Mouse (Mus musculus) small intestine, adult 2 months (tissue): Measurements from ENCODE around the gene Olfr855. TPM values are rescaled to one million over a fixed set of nuclear protein-coding genes. Genes with fewer than 3 reads are reported as not detected.

Experiments
- H3K27ac ChIP-seq: fragments of 200-500 bp; 2 replicates; pipeline ENCODE4 v1.5.1; 2012; ENCODE audit warnings: low read depth, low read length, control low read depth, inconsistent platforms; ENCODE audit not compliant: insufficient read depth
- H3K27me3 ChIP-seq: fragments of 200-500 bp; 2 replicates; pipeline ENCODE4 v1.6.1; 2012; ENCODE audit warnings: mild to moderate bottlenecking, moderate library complexity, low read length, inconsistent platforms; ENCODE audit not compliant: control insufficient read depth, insufficient read depth
- H3K36me3 ChIP-seq: fragments of 200-500 bp; 2 replicates; pipeline ENCODE4 v1.6.1; 2012; ENCODE audit warnings: mild to moderate bottlenecking, low read length, control low read depth, inconsistent platforms; ENCODE audit not compliant: control insufficient read depth, insufficient read depth
- H3K4me1 ChIP-seq: fragments of 200-500 bp; 2 replicates; pipeline ENCODE4 v1.6.1; 2012; ENCODE audit warnings: low read length, inconsistent platforms, mixed read lengths; ENCODE audit not compliant: control insufficient read depth, insufficient read depth, insufficient read length
- H3K4me3 ChIP-seq: fragments of 200-500 bp; 2 replicates; pipeline ENCODE4 v1.5.1; 2012; ENCODE audit warnings: low read depth, mild to moderate bottlenecking, control low read depth, inconsistent platforms, low read length, moderate library complexity
- CTCF ChIP-seq: fragments of 200-500 bp; IDR thresholded peaks from 2 replicates; pipeline ENCODE4 v1.5.1; 2012; ENCODE audit warnings: low read depth, mild to moderate bottlenecking, control low read depth, inconsistent platforms, low read length, moderate library complexity, mixed read lengths; ENCODE audit not compliant: insufficient replicate concordance, insufficient read length; ENCODE audit errors: extremely low read depth
- POLR2A ChIP-seq: fragments of 200-500 bp; IDR thresholded peaks from 2 replicates; pipeline ENCODE4 v1.6.1; 2012; ENCODE audit warnings: low read depth, mild to moderate bottlenecking, control low read depth, inconsistent platforms, low read length, moderate library complexity
- WGBS: fragments of 180-500 bp; shearing (Covaris S2); methylation state at CpG from one replicate; pipeline ENCODE4 v1.1.7; 2018; 5-methylcytosine and 5-hydroxymethylcytosine counted together
- polyA plus RNA-seq: library from polyadenylated mRNA; depleted of rRNA; stranded (reverse); fragments of >200 nt; gene quantifications from 2 replicates; pipeline ENCODE4 v1.2.3, GENCODE M21; 2012; rRNA removed

The Olfr855 gene
- polyA plus RNA-seq, result not detected in 2 replicates

- Histone ChIP-seq H3K36me3 (no peaks in the 10 kb centered on the region), H3K4me3 (no peak within 1 kb of the TSS), H3K27ac (no peak within 1 kb of the TSS), H3K27me3 (no peaks in the 10 kb centered on the region), H3K4me1 (no peaks in the 10 kb centered on the region)
- TF ChIP-seq CTCF (no peak), POLR2A (no peak)
These were observed at the start of gene Olfr855 for GRCm38 (mm10) chr9:19582317-19582716. TSS of gene Olfr855 (plus strand) at chr9:19582617.

- Histone ChIP-seq H3K27ac (no peak within 1 kb of the TSS), H3K27me3 (no peaks in the 10 kb centered on the region), H3K4me1 (no peaks in the 10 kb centered on the region), H3K36me3 (no peaks in the 10 kb centered on the region), H3K4me3 (no peak within 1 kb of the TSS)
- WGBS, result 72% methylated on average over 1 of the region's 1 CpGs
- TF ChIP-seq POLR2A (no peak), CTCF (no peak)
These were observed 41.4 kb upstream of the Olfr855 start, which contains the start of gene Olfr853 for GRCm38 (mm10) chr9:19540976-19541375. TSS of gene Olfr853 (minus strand) at chr9:19541076.

GRCm38 (mm10) chr9:19567282-19567681 is 15.1 kb upstream of the Olfr855 start, which contains the start of gene Olfr854:
TSS of gene Olfr854 (minus strand) at chr9:19567382.
- H3K27me3 ChIP-seq, result no peaks in the 10 kb centered on the region
- no peak within 1 kb of the TSS for H3K4me3 ChIP-seq
- H3K36me3 ChIP-seq, result no peaks in the 10 kb centered on the region
- no peak within 1 kb of the TSS for H3K27ac ChIP-seq
- 56% methylated on average over 1 of the region's 1 CpGs for WGBS
- no peak for TF ChIP-seq CTCF
- no peak for TF ChIP-seq POLR2A
- H3K4me1 ChIP-seq, result no peaks in the 10 kb centered on the region

GRCm38 (mm10) chr9:19621297-19621696 is 38.9 kb downstream of the Olfr855 start:
- WGBS, result 96% methylated on average over 3 of the region's 3 CpGs
- Histone ChIP-seq H3K27me3 (no peaks in the 10 kb centered on the region), H3K4me1 (no peaks in the 10 kb centered on the region), H3K27ac (no peak overlapping the region), H3K4me3 (no peak overlapping the region), H3K36me3 (peaks cover 1% of the 10 kb centered on the region; the same call in 1 of the 2 replicates)
- TF ChIP-seq CTCF (no peak), POLR2A (no peak)

GRCm38 (mm10) chr9:19621843-19622822 is 39.7 kb downstream of the Olfr855 start, which contains the start of gene Zfp317:
TSS of gene Zfp317 (plus strand) at chr9:19622102.
- peaks cover 2% of the 10 kb centered on the region; the same call in 1 of the 2 replicates for H3K36me3 ChIP-seq
- H3K27me3 ChIP-seq, result no peaks in the 10 kb centered on the region
- no peaks in the 10 kb centered on the region for H3K4me1 ChIP-seq
- TF ChIP-seq CTCF (no peak), POLR2A (no peak)
- H3K4me3 ChIP-seq, result peak within 1 kb of the TSS; percentile 65
- peak within 1 kb of the TSS; percentile 61 for H3K27ac ChIP-seq
- WGBS, result 1% methylated on average over 35 of the region's 35 CpGs

GRCm38 (mm10) chr9:19629574-19629973 is 47.2 kb downstream of the Olfr855 start:
- no peak for TF ChIP-seq CTCF
- no peak for TF ChIP-seq POLR2A
- H3K27me3 ChIP-seq, result no peaks in the 10 kb centered on the region
- H3K4me1 ChIP-seq, result no peaks in the 10 kb centered on the region
- H3K36me3 ChIP-seq, result peaks cover 10% of the 10 kb centered on the region
- H3K27ac ChIP-seq, result no peak overlapping the region
- H3K4me3 ChIP-seq, result no peak overlapping the region

Other genes starting within 250 kb of the Olfr855 start
- gene Olfr845, start 246.2 kb upstream of the Olfr855 start, polyA plus RNA-seq, result not detected in 2 replicates
- not detected in 2 replicates for gene Olfr846, start 218.6 kb upstream of the Olfr855 start, polyA plus RNA-seq
- not detected in 2 replicates for gene Olfr847, start 203.9 kb upstream of the Olfr855 start, polyA plus RNA-seq
- not detected in 2 replicates for gene Olfr849, start 142.4 kb upstream of the Olfr855 start, polyA plus RNA-seq
- gene Olfr850, start 104.4 kb upstream of the Olfr855 start, polyA plus RNA-seq, result not detected in 2 replicates
- not detected in 2 replicates for gene Olfr851, start 89.3 kb upstream of the Olfr855 start, polyA plus RNA-seq
- not detected in 2 replicates for gene Olfr853, start 41.5 kb upstream of the Olfr855 start, polyA plus RNA-seq
- not detected in 2 replicates for gene Olfr854, start 15.2 kb upstream of the Olfr855 start, polyA plus RNA-seq
- gene Zfp317, start 39.5 kb downstream of the Olfr855 start, polyA plus RNA-seq, result 2.0 and 2.2 TPM in 2 replicates
- gene Olfr857, start 126.8 kb downstream of the Olfr855 start, polyA plus RNA-seq, result not detected in 2 replicates
- not detected in 2 replicates for gene Olfr58, start 197.7 kb downstream of the Olfr855 start, polyA plus RNA-seq
- not detected in 2 replicates for gene Olfr859, start 222.3 kb downstream of the Olfr855 start, polyA plus RNA-seq